Comparison of ENCODE assay signal across 23 mouse cellular contexts in genomic region chr8:81946812-81947211, GRCm38 (mm10).
DNase-seq lines count a peak whose midpoint lies in the region; TF ChIP-seq lines count a peak whose summit lies in the region.
"Had no signal": no experiment of that assay in that cellular context is flagged by ENCODE, and none has a peak within 500 bp of the region (broad histone marks: within the 10 kb centered on the region; RNA-seq: fewer than 3 reads in every experiment).

No protein-coding gene starts in this region.

- H3K4me1 ChIP-seq in cerebellum, adult 2 months (ENCODE audit: control insufficient read depth, insufficient read depth, low read length): no peaks in the 10 kb centered on the region
- no peaks in the 10 kb centered on the region for H3K4me1 ChIP-seq in kidney, adult 2 months (ENCODE audit: control insufficient read depth, insufficient read depth, low read length)
- H3K4me1 ChIP-seq: forebrain, embryonic 10.5 days; forebrain, embryonic 13.5 days; heart, embryonic 10.5 days; heart, embryonic 13.5 days; hindbrain, embryonic 15.5 days had no signal

- no peaks in the 10 kb centered on the region for H3K36me3 ChIP-seq in kidney, adult 2 months (ENCODE audit: control insufficient read depth, insufficient read depth, low read length)
- H3K36me3 ChIP-seq: forebrain, embryonic 10.5 days; G1E; heart, embryonic 10.5 days; heart, embryonic 13.5 days; hindbrain, embryonic 15.5 days had no signal

- H3K27me3 ChIP-seq in cerebellum, adult 2 months (ENCODE audit: control insufficient read depth, insufficient read depth, low read length): no peaks in the 10 kb centered on the region; the same call in 1 of the 2 replicates
- H3K27me3 ChIP-seq in kidney, adult 2 months (replicated peaks; ENCODE audit: control insufficient read depth, insufficient read depth, low read length): no peaks in the 10 kb centered on the region
- H3K27me3 ChIP-seq: CH12.LX; forebrain, embryonic 13.5 days; heart, embryonic 13.5 days; hindbrain, embryonic 15.5 days; Patski had no signal

- peak; percentile 15 for DNase-seq in cerebellum, adult 11 months
- no peak for DNase-seq in cerebellum, postnatal 14 days
- DNase-seq in brain, adult 2 months (ENCODE audit: low read depth, low spot score): peak; percentile 65
- DNase-seq in cerebellum, adult 2 months: peak; percentile 31 to 59
- peak; percentile 49 for DNase-seq in cerebellum, adult 9-11 months
- DNase-seq in kidney, adult 2 months: no peak
- no peak for DNase-seq in adrenal gland, adult 8-10 months
- DNase-seq in lung, postnatal 36 days: no peak
- DNase-seq: adrenal gland, postnatal 14 days; B cell, adult 2 months; gastrocnemius, adult 2 months; gastrocnemius, postnatal 14 days; heart, adult 11 months; kidney, adult 11 months; kidney, adult 9 months had no signal

- TF ChIP-seq CTCF in cerebellum, adult 2 months (IDR thresholded peaks at IDR 0.05; ENCODE audit: borderline replicate concordance, insufficient read depth, low read depth, low read length): no peak
- no peak for TF ChIP-seq CTCF in kidney, adult 2 months (conservative IDR thresholded peaks at IDR 0.05; ENCODE audit: insufficient read depth, insufficient read length, low read depth, low read length)

- no peak overlapping the region for H3K4me3 ChIP-seq in cerebellum, adult 2 months (replicated peaks; ENCODE audit: insufficient read depth, low read depth, low read length)
- no peak overlapping the region for H3K4me3 ChIP-seq in kidney, adult 2 months (ENCODE audit: insufficient read depth, low read depth, low read length)
- H3K4me3 ChIP-seq: forebrain, embryonic 10.5 days; forebrain, embryonic 13.5 days; gastrocnemius, adult 2 months; heart, embryonic 10.5 days; heart, embryonic 13.5 days; hindbrain, embryonic 15.5 days had no signal

- no peak for TF ChIP-seq POLR2A in cerebellum, adult 2 months (IDR thresholded peaks at IDR 0.05; ENCODE audit: borderline replicate concordance, insufficient read depth, low read length)
- no peak for TF ChIP-seq POLR2A in kidney, adult 2 months (IDR thresholded peaks at IDR 0.05; ENCODE audit: low read depth, low read length)

- 45% methylated on average over 5 of the region's 5 CpGs for WGBS in cerebellum, adult 2 months
- WGBS in kidney, adult 2 months: 96% methylated on average over 5 of the region's 5 CpGs

- H3K27ac ChIP-seq in cerebellum, adult 2 months (ENCODE audit: insufficient read depth, low read length): no peak overlapping the region; the same call in 1 of the 2 replicates
- no peak overlapping the region for H3K27ac ChIP-seq in kidney, adult 2 months (ENCODE audit: insufficient read depth, low read depth, low read length)
- H3K27ac ChIP-seq: forebrain, embryonic 10.5 days; forebrain, embryonic 13.5 days; gastrocnemius, adult 2 months; heart, embryonic 10.5 days; heart, embryonic 13.5 days; hindbrain, embryonic 15.5 days had no signal

Comparison
In these comparisons a context has a peak if more than half of its experiments do, and no peak if none do; other contexts are left out.
1. DNase-seq: peak in cerebellum, adult 11 months (single experiment), brain, adult 2 months (single experiment), cerebellum, adult 2 months (2 of 2) and cerebellum, adult 9-11 months (single experiment); none in cerebellum, postnatal 14 days (0 of 2), kidney, adult 2 months (single experiment), adrenal gland, adult 8-10 months (single experiment) and lung, postnatal 36 days (single experiment).